Mouse (Mus musculus) stomach, postnatal 0 days (tissue): ENCODE measurements around the gene Jph3. TPM values are rescaled to one million over a fixed set of nuclear protein-coding genes. Genes with fewer than 3 reads are reported as not detected.

Source experiments
- ATAC-seq: fragments of 200-750 bp; cut with Nextera tagmentation; 2 replicates; pipeline ENCODE4 v1.8.0; 2017; ENCODE audit not compliant: low FRiP score, low TSS enrichment
- DNase-seq: peaks from one replicate; pipeline ENCODE4 v3.0.0-alpha.2; 2016; ENCODE audit warnings: low spot score
- H3K27ac ChIP-seq: fragments of 300-500 bp; sonication (generic); replicated peaks from 2 replicates; pipeline ENCODE4 v1.5.1; 2014; ENCODE audit warnings: mild to moderate bottlenecking, control low read depth
- H3K27me3 ChIP-seq: fragments of 300-500 bp; sonication (generic); 2 replicates; pipeline ENCODE4 v1.6.1; 2014; ENCODE audit warnings: low read length; ENCODE audit not compliant: control insufficient read depth, insufficient read depth
- H3K36me3 ChIP-seq: fragments of 300-500 bp; sonication (generic); 2 replicates; pipeline ENCODE4 v1.6.1; 2014; ENCODE audit warnings: low read length, mixed read lengths; ENCODE audit not compliant: control insufficient read depth, insufficient read depth
- H3K4me1 ChIP-seq: fragments of 300-500 bp; sonication (generic); replicated peaks from 2 replicates; pipeline ENCODE4 v1.6.1; 2014; ENCODE audit warnings: antibody characterized with exemption; ENCODE audit not compliant: control insufficient read depth, insufficient read depth
- H3K4me2 ChIP-seq: fragments of 300-500 bp; sonication (generic); replicated peaks from 2 replicates; pipeline ENCODE4 v1.6.1; 2014; ENCODE audit warnings: low read depth, mild to moderate bottlenecking, control low read depth, moderate library complexity
- H3K4me3 ChIP-seq: fragments of 300-500 bp; sonication (generic); 2 replicates; pipeline ENCODE4 v1.5.1; 2014; ENCODE audit warnings: low read depth, low read length, control low read depth
- H3K9ac ChIP-seq: fragments of 300-500 bp; sonication (generic); 2 replicates; pipeline ENCODE4 v1.6.1; 2014; ENCODE audit warnings: mild to moderate bottlenecking, low read length, control low read depth, mixed read lengths
- H3K9me3 ChIP-seq: fragments of 300-500 bp; sonication (generic); 2 replicates; pipeline ENCODE4 v1.6.1; 2016; ENCODE audit warnings: low read length; ENCODE audit not compliant: control insufficient read depth
- CTCF ChIP-seq: IDR thresholded peaks from 2 replicates; pipeline ENCODE4 v1.5.1; 2016; ENCODE audit warnings: antibody characterized with exemption, low read depth, mild to moderate bottlenecking, moderate library complexity
- EP300 ChIP-seq: optimal IDR thresholded peaks from 2 replicates; pipeline ENCODE3; 2016; ENCODE audit warnings: antibody characterized with exemption
- WGBS: fragments of 180-500 bp; shearing (Covaris S2); extraction: QIAGEN DNeasy Blood & Tissue Kit; methylation state at CpG from one replicate; pipeline ENCODE4 v1.1.7; 2014; 5-methylcytosine and 5-hydroxymethylcytosine counted together
- polyA plus RNA-seq: library from polyadenylated mRNA; unstranded; fragments of >200 nt; fragmentation: Nextera tagmentation; extraction: Ambion mirVana; gene quantifications from 2 replicates; pipeline ENCODE4 v1.2.1, GENCODE M21; 2015

The Jph3 gene
- polyA plus RNA-seq: 1.7 and 2.1 TPM in 2 replicates

GRCm38 (mm10) chr8:121729323-121729722 is at the start of gene Jph3:
Jph3 (plus strand) TSS chr8:121729623.
- Histone ChIP-seq H3K27me3 (peaks cover 25% of the 10 kb centered on the region), H3K4me1 (no peaks in the 10 kb centered on the region), H3K27ac (no peak within 1 kb of the TSS), H3K9ac (no peak within 1 kb of the TSS), H3K4me2 (peak within 1 kb of the TSS; percentile 60), H3K9me3 (no peaks in the 10 kb centered on the region), H3K36me3 (no peaks in the 10 kb centered on the region), H3K4me3 (peak within 1 kb of the TSS; percentile 32)
- ATAC-seq: no peak
- TF ChIP-seq EP300: no peak
- no peak for TF ChIP-seq CTCF
- DNase-seq: no peak
- 17% methylated on average over 12 of the region's 12 CpGs for WGBS

DNA sequence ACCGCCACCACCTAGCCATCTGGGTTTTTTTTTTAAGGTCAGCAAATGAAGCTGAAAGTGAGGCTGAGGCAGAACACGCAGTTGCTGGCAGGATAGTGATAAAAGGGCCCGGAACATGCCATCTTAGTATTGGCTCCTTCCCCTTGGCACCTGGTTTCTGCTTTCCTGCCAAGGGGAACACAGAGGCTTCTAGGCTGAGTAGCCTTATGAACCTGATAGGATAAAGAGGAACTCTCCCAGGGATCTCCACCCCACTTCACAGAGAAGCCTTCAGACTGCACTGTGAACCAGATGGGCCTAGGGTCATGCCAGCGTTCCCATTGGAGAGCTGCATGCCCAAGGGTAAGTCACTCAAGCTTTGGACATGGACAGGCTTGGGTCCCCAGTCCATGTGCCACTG is 48.5 kb upstream of the Jph3 start:
- Histone ChIP-seq H3K4me3 (no peak overlapping the region), H3K9ac (no peak overlapping the region), H3K27me3 (no peaks in the 10 kb centered on the region), H3K36me3 (no peaks in the 10 kb centered on the region), H3K4me1 (no peaks in the 10 kb centered on the region), H3K4me2 (no peak overlapping the region), H3K9me3 (no peaks in the 10 kb centered on the region), H3K27ac (no peak overlapping the region)
- ATAC-seq: no peak
- 85% methylated on average over 4 of the region's 4 CpGs for WGBS
- no peak for TF ChIP-seq CTCF
- no peak for TF ChIP-seq EP300
- DNase-seq: no peak

- no peak overlapping the region for H3K4me2 ChIP-seq
- 62% methylated on average over 10 of the region's 10 CpGs for WGBS
- no peak overlapping the region for H3K4me3 ChIP-seq
- H3K9ac ChIP-seq: no peak overlapping the region
- no peaks in the 10 kb centered on the region for H3K36me3 ChIP-seq
- DNase-seq (no peak), ATAC-seq (no peak)
- H3K27me3 ChIP-seq: no peaks in the 10 kb centered on the region
- H3K9me3 ChIP-seq: no peaks in the 10 kb centered on the region
- H3K4me1 ChIP-seq: no peaks in the 10 kb centered on the region
- TF ChIP-seq EP300 (no peak), CTCF (no peak)
- no peak overlapping the region for H3K27ac ChIP-seq
These were observed 48.0 kb upstream of the Jph3 start for GRCm38 (mm10) chr8:121681457-121681856.

DNA sequence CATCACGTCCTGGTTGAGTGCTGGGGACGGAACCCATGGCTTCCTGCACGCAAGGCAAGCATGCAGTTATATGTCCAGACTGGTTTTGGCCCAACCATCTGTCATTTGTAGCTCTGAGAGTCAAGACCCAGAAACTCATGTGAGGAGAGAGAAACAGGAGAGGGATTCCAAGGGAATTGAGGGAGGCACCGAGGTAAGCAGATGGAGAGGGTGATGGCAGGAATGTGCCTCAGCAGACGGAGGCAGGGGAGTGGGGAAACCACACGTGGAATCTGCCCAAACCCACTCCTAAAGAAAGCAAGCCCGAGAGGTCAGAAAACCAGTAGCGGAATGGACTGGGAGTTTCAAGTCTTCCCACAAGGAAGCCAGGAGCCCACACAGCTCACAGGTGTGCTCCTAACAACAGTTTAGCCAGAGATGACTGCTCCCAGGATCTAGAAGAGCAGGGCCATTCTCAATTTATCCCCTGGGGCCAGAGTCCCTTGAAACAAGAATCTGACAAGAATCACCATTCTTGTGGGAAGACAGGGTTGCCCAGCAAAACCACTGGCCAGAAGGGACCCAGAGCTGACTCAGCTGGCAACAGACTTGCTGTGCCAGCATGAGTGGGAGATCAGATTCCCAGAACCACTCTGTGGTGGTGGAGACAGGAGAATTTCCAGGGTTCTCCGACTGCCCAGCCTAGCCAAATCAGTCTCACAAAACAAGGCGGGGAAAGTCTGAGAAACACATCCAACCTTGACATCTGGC is 46.2 kb upstream of the Jph3 start:
- H3K27me3 ChIP-seq: no peaks in the 10 kb centered on the region
- no peak for ATAC-seq
- no peaks in the 10 kb centered on the region for H3K4me1 ChIP-seq
- no peaks in the 10 kb centered on the region for H3K9me3 ChIP-seq
- TF ChIP-seq EP300: no peak
- no peak overlapping the region for H3K27ac ChIP-seq
- no peak overlapping the region for H3K9ac ChIP-seq
- DNase-seq: no peak
- H3K4me2 ChIP-seq: no peak overlapping the region
- no peak overlapping the region for H3K4me3 ChIP-seq
- H3K36me3 ChIP-seq: no peaks in the 10 kb centered on the region
- 60% methylated on average over 10 of the region's 10 CpGs for WGBS

DNA sequence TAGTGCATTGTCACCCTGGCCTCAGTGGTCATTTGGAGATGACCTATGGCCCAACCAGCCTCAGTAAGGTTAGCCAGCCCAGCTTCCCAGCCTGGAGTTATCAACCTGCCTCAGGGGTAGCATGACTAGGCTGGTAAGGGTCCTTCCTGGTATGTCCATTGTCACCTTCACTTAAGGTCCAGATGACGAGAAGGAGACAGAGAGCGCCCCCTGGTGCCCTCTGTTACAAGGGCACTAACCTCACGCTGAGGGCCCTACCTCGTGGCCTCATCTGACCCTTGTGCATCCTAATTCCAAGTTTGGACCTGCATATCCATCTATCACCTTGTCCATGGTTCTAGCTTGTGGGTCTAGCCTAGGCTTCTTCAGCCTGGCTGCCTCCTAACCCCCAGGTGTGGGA is 44.0 kb upstream of the Jph3 start:
- no peaks in the 10 kb centered on the region for H3K4me1 ChIP-seq
- no peak overlapping the region for H3K4me2 ChIP-seq
- no peaks in the 10 kb centered on the region for H3K36me3 ChIP-seq
- TF ChIP-seq CTCF (peak; percentile 83), EP300 (no peak)
- ATAC-seq (0 out of 2 replicates have a peak, but pooled peaks have one; percentile 24), DNase-seq (peak; percentile 55)
- no peaks in the 10 kb centered on the region for H3K27me3 ChIP-seq
- H3K27ac ChIP-seq: no peak overlapping the region
- no peaks in the 10 kb centered on the region for H3K9me3 ChIP-seq
- H3K4me3 ChIP-seq: no peak overlapping the region
- WGBS: 18% methylated on average over 4 of the region's 4 CpGs
- H3K9ac ChIP-seq: no peak overlapping the region

DNA sequence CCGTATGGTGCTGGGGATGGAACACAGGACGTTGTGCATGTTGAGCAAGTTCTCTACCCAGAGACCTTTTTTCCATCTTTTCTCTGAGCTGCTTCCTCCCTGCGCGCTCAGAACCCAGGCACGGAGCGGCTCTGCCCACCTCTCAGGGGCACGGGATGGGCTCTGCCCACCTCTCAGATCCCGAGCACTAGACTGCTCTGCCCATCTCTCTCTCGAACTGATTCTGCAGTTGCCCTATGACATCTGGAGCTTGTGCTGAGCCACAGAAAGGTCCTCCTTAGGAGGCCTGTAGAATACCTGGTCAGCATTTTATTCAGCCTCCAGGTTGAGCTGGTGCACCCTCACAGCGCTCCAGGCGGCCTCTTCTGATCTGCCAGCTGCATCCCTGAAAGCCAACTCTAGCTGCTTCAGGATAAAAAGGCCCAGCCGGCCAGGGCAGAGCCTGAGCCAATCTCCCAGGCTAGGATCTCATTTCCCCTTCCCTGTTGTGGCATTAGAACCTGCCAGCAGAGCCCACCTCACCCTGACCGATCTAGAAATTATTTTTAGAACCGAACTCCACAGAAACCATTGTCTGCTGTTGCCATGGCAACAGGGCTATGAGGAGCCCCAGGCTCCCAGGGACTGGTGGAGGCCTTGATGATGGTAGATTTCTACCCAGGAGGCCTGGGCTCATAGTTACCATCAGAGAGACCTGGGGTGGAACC is 41.8 kb upstream of the Jph3 start:
- no peaks in the 10 kb centered on the region for H3K36me3 ChIP-seq
- no peak overlapping the region for H3K4me2 ChIP-seq
- DNase-seq (no peak), ATAC-seq (no peak)
- no peak overlapping the region for H3K4me3 ChIP-seq
- 0 out of 2 replicates have a peak overlapping the region, but pooled peaks have one; percentile 18 for H3K9ac ChIP-seq
- no peak overlapping the region for H3K27ac ChIP-seq
- no peaks in the 10 kb centered on the region for H3K27me3 ChIP-seq
- TF ChIP-seq CTCF (no peak), EP300 (no peak)
- no peaks in the 10 kb centered on the region for H3K9me3 ChIP-seq
- 58% methylated on average over 14 of the region's 14 CpGs for WGBS
- H3K4me1 ChIP-seq: no peaks in the 10 kb centered on the region
